ENCODE assay signal across 27 mouse cellular contexts in the genomic region with DNA sequence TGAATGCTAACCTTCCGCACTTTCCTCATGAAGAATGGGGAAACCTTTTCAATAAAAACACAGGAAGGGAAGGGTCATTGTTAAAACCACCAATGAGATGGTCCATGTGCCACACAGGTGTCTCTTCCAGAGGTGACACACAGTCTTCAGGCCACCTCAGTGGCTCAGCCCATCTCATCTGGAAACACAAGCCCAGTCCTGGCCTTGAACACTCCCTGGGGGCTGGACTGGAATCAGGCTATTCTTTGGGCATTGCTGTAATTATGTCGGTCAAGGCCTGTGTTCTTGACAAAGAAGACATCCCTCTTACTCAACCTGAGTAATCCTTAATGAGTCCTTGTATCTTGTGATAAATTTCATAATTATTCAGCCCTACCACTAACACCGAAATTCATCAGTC.
"Had no signal": no experiment of that assay in that cellular context is flagged by ENCODE, and none has a peak within 500 bp of the region (broad histone marks: within the 10 kb centered on the region; RNA-seq: fewer than 3 reads in every experiment).

No protein-coding gene starts in this region.

- H3K9me3 ChIP-seq: heart, embryonic 10.5 days; hindbrain, embryonic 10.5 days; hindbrain, embryonic 13.5 days; hindbrain, embryonic 15.5 days; intestine, embryonic 15.5 days; limb, embryonic 10.5 days; limb, embryonic 12.5 days; liver, embryonic 13.5 days; liver, embryonic 15.5 days had no signal

- H3K27me3 ChIP-seq: heart, embryonic 12.5 days; hindbrain, embryonic 13.5 days; hindbrain, embryonic 15.5 days; intestine, embryonic 15.5 days; liver, embryonic 13.5 days; liver, embryonic 15.5 days had no signal

- H3K4me1 ChIP-seq: heart, embryonic 10.5 days; heart, embryonic 12.5 days; hindbrain, embryonic 10.5 days; hindbrain, embryonic 13.5 days; hindbrain, embryonic 15.5 days; intestine, embryonic 15.5 days; limb, embryonic 10.5 days; liver, embryonic 13.5 days; liver, embryonic 15.5 days had no signal

- H3K27ac ChIP-seq: heart, embryonic 10.5 days; hindbrain, embryonic 10.5 days; hindbrain, embryonic 13.5 days; hindbrain, embryonic 15.5 days; intestine, embryonic 15.5 days; layer of hippocampus, adult 2 months; left cerebral cortex, adult 2 months; limb, embryonic 10.5 days; limb, embryonic 12.5 days; liver, embryonic 13.5 days; liver, embryonic 15.5 days had no signal

- H3K9ac ChIP-seq: heart, embryonic 12.5 days; hindbrain, embryonic 13.5 days; hindbrain, embryonic 15.5 days; intestine, embryonic 15.5 days; limb, embryonic 12.5 days; liver, embryonic 13.5 days; liver, embryonic 15.5 days; liver, postnatal 0 days had no signal

- DNase-seq: gastrocnemius, postnatal 10 days; gastrocnemius, postnatal 25 days; heart, adult 18-20 months; heart, postnatal 10 days; heart, postnatal 4 days; kidney, adult 18-20 months; kidney, adult 8-10 months; kidney, postnatal 10 days; kidney, postnatal 25 days; kidney, postnatal 4 days; liver; liver, embryonic 13.5 days; liver, postnatal 0 days had no signal

- H3K4me3 ChIP-seq: heart, embryonic 10.5 days; heart, embryonic 12.5 days; hindbrain, embryonic 10.5 days; hindbrain, embryonic 13.5 days; hindbrain, embryonic 15.5 days; intestine, embryonic 15.5 days; layer of hippocampus, adult 2 months; left cerebral cortex, adult 2 months; limb, embryonic 10.5 days; limb, embryonic 12.5 days; liver, embryonic 13.5 days; liver, embryonic 15.5 days had no signal

- H3K36me3 ChIP-seq: heart, embryonic 10.5 days; heart, embryonic 12.5 days; hindbrain, embryonic 10.5 days; hindbrain, embryonic 13.5 days; hindbrain, embryonic 15.5 days; intestine, embryonic 15.5 days; limb, embryonic 10.5 days; limb, embryonic 12.5 days; liver, embryonic 13.5 days; liver, embryonic 15.5 days had no signal

- ATAC-seq: inflammation-experienced regulatory T-cells, adult 6 months; intestine, embryonic 15.5 days; intestine, postnatal 0 days; liver, postnatal 0 days had no signal

- H3K4me2 ChIP-seq: heart, embryonic 12.5 days; hindbrain, embryonic 13.5 days; hindbrain, embryonic 15.5 days; intestine, embryonic 15.5 days; limb, embryonic 12.5 days; liver, embryonic 11.5 days; liver, embryonic 13.5 days; liver, embryonic 15.5 days had no signal
